Mouse (Mus musculus) thymus, postnatal 36 days (tissue): ENCODE data around the gene Gm45753.
"Not testable (repeated sequence)": the region's sequence is repeated elsewhere in the genome, so short reads cannot be mapped to it uniquely, and the experiment has no call there.

ENCODE experiments used
- DNase-seq, 2 experiments: peaks; one replicate each; pipeline ENCODE4 v3.0.0; 2022; ENCODE audit warnings: mixed read lengths in 2 of 2

The Gm45753 gene

DNA sequence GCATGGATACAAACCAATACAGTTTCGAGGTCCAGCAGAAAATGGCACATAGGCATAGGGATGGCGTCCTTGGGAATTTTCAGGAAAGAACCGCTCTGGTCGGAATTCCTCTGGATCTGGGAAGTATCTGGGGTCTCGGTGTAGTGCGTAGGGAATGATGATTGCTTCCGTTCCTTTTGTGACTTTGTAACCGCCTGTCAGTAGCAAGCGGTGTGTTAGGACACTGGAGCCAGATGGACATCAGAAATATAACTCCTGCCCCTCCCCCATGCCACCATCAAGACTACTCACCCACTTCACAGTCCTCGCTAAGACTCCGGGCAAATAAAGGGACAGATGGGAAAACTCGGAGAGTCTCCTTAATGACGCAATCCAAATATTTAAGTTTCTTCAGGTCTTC, at the start of gene Gm45753:
TSS of gene Gm45753 (minus strand) at position 101 of the 400 bp plus-strand sequence.
- no peak for DNase-seq

GRCm38 (mm10) chr8:45355809-45356208, 47.5 kb upstream of the Gm45753 start:
- DNase-seq = no peak

- DNase-seq = peak; percentile 15 to 41
Measured at GRCm38 (mm10) chr8:45345031-45345430, 36.8 kb upstream of the Gm45753 start.

DNA sequence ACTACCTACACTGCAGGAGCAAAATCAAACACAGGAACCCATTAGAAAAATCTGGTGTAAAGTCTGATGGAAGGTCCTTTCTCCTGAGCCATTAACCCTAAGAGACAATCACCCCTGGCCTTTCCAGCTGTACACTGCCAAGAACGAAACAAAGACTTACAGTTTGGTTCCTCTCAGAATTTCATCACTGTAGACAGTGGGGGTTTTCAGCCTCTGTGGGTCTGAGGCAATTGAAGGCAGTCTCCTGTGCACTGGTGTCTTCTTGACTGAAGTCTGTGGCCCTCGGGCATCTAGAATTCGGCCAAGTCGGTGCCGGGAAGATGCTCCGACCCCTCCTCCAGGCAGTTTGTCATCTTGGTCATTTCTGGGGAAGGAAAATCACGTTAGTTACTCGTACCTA, 36.0 kb upstream of the Gm45753 start:
- no peak for DNase-seq

GRCm38 (mm10) chr8:45341630-45342628, 33.7 kb upstream of the Gm45753 start:
- no peak for DNase-seq

- DNase-seq = no peak
Measured at GRCm38 (mm10) chr8:45333493-45333892, 25.2 kb upstream of the Gm45753 start.

DNA sequence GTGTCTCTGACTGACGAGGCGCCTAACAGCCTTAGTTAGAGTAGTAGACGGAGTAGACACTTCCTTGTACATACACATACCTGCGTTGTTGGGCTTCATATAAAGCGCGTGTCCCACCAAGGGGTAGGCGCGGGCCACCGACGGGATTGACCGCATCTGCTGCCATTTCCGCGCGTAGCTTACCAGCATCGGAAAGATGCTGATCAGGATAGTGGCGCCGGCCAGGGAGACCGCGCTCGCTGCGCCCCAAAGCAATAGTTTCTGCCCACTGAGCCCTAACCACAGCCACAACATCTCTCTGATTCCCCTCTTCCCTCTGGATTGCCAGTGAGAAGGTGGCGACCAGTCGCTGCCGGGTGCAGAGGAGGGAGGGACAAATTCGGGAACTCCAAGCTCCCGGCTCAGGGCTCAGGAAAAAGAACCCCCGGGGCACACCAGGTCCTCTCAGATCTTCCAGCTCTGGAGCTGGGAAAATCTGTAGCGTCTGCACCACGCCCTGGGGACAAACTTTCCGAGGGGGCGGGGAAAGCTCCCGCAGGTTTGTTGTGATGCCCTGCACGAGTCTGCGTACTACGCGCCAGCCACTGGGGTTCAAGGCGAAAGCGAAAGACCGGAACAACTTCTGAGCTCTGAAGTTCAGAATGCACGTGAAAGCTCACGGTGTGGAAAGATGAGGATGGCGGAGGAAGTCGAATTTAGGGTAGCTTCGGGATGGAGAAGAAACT, 24.6 kb upstream of the Gm45753 start, which contains the start of gene Cyp4v3:
TSS of gene Cyp4v3 (minus strand) at position 532 of the 725 bp plus-strand sequence.
- peak; percentile 53 to 60 for DNase-seq

GRCm38 (mm10) chr8:45330856-45331255, 22.6 kb upstream of the Gm45753 start:
- no peak for DNase-seq

GRCm38 (mm10) chr8:45329206-45329980, 21.1 kb upstream of the Gm45753 start:
- DNase-seq = no peak

DNA sequence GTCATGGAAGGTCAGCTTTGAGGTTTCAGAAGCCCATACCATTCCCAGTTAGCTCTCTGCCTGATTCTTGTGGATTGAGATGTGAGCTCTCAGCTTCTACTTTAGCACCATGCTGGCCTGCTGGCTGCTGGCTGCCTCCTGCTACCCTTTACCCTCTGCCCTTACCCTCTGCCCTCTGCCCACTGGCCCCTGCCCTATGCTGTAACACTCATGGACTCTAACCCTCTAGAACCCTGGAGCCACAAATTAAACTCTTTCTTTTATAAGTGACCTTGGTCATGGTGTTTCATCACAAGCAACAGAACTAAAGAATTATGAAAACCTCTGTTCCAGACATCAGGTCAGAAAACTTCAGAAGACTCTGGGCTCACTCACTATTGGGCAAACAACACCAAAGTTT, 18.8 kb upstream of the Gm45753 start:
- DNase-seq = not testable (repeated sequence)

DNA sequence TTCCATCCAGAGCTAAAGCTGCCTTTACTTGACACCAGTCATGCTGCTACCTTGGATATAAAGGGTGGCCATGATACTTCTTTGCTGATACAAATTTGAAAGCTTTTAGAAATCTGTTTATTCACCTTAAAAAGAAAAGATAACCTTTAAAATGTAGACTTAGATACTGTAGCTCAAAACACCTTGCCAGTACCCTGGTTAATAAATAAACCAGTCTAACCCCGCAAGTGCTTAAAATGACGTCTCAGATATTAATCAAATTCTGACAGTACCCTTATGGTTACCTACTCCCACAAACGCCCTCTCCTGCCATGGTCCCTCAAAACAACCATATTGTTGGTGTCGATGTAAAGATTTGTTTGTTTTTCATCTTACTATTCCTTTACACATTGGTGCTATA, 15.9 kb upstream of the Gm45753 start:
- DNase-seq = no peak

DNA sequence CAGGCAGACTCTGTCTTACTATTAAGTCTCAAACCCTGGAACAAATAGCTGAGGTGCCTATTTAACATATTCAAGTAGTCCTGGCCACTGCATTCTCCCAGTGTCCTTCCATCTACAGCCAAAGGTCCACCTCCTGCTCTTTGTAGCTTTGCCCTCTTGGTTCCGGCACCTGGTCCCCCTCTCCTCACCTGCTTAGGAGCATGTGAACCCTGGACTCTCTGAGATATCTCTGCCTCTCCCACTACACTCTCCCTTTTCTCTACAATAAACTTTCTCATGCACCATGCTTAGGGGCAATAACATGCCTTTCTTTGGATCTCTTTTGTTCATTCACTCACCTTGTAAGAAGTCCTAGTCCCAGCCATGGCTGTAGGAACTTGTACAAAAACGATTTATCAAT, 13.1 kb upstream of the Gm45753 start:
- DNase-seq = no peak

- DNase-seq = no peak
Measured at GRCm38 (mm10) chr8:45320930-45321329, 12.7 kb upstream of the Gm45753 start.

DNA sequence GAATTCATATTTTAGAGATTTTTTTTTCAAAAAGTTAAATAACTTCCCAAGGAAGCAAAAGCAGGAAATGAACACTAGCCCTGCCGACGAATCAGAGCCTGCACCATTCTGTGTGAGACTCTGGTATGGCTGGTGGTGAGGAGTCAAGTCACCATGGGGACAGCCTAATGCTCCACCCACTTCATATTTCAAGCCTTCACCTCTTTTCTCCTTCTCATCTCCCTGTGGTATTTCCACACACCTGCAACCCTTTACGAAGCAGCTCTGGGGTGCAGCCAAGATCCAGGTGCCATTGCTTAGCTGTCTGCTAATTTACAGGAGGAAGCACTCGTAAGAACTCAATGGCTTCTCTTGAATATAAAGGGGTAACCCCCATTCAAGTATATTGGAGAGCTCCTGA, 2.7 kb upstream of the Gm45753 start:
- no peak for DNase-seq

DNA sequence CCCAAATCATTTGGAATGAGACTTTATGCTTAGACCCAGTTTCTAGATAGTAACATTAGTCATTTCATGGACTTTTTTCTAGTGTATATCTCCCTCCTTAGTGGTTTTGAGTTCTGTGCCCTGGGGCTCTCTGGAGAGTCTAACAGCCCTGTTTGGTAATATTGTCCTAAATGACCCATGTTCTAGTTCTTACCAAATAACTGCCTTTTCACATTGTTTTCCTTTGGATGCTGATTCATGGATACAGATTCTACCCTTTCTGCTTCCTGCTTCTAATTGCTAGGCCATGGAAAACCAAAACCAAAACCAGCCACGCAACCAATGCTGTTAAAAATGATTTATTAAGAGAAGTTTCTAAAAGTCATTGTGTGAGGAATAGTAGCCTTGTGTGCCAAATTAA, 2.8 kb downstream of the Gm45753 start:
- DNase-seq = no peak

GRCm38 (mm10) chr8:45304354-45304753, 3.9 kb downstream of the Gm45753 start:
- DNase-seq = no peak

GRCm38 (mm10) chr8:45302390-45302789, 5.9 kb downstream of the Gm45753 start:
- no peak for DNase-seq

GRCm38 (mm10) chr8:45295276-45295675, 13.0 kb downstream of the Gm45753 start:
- no peak for DNase-seq

DNA sequence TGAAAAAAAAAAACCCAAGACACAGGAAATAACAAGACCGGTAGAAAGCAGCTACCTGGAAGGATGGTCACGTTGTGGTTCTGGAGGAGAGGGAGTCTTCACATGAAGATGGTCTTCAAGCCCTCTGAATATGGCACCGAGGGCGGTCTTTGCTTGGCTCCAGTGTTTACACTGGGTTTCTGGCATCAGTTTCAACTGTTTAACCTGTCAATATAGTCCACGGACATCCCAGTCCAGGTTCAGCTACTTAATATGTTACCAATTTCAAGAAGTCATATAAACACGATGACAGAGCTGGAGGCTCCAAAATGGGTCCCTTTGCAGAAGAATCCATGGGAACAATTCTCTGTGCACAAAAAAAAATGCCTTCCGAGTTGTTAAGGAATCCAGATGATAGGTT, 13.6 kb downstream of the Gm45753 start, which contains the start of gene Klkb1:
TSS of gene Klkb1 (minus strand) at position 173 of the 400 bp plus-strand sequence.
- no peak for DNase-seq

GRCm38 (mm10) chr8:45291790-45292189, 16.5 kb downstream of the Gm45753 start:
- DNase-seq = no peak

DNA sequence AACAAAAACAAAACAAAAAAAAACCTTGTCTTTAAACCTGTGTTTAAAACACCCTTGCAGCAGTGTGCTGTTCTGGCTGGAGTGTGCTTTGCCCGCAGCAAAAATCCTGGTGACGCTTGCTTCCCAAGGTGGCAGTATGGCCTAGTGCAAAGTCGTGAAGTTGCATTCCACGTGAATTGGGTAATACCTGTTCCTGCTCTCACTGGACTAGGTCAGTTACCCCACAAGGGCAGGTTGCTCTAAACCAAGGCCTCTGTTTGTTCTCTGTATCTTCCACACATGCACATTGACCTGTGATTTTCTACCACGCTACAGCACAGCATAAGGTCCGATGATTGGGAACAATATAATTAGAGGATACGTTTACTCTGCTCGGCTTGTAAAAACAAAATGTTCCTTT, 26.6 kb downstream of the Gm45753 start:
- DNase-seq = no peak

GRCm38 (mm10) chr8:45277453-45277852, 30.8 kb downstream of the Gm45753 start:
- DNase-seq = no peak

GRCm38 (mm10) chr8:45274317-45274716, 33.9 kb downstream of the Gm45753 start:
- no peak for DNase-seq
